Mouse (Mus musculus) layer of hippocampus, adult 9-11 months (tissue): ENCODE measurements at regions not wholly inside any gene's neighbourhood (a gene's known extent, or its start where the extent isn't known, plus 50 kb on each side); places are given as distances from the start of the nearest gene placed in this dataset.

ENCODE experiments used
- DNase-seq: peaks from one replicate; pipeline ENCODE4 v3.0.0; 2022

DNA sequence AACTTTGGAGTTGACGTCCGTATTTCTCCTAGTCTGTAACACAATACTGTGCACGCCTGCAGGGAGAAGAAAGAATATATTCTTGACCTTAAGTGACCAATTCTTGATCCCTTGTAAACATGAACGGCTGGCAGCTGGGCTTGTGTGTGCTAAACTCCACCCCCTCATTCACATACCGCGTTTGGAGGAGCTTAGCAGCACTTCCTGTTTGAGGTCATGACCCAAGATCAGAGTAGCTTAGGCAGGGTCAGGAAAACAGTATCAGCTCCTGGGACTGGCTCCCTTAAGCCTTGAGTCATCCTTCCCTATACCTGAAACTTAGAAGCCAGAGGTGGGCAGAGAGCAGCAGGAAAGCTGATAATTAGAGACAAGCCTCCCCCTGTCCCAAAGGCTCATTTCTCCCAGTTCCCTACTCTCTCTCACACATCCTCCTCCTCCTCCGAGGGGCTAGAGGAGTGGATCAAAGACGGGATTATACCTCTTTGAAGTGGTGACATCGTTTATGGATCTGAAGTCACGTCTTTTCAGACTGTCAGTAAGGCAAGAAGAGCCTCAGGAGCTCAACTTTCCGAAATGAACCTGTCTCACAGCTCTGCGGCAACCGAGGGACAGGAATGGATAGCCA is 127.3 kb upstream of the Zfand5 start:
- no peak for DNase-seq

DNA sequence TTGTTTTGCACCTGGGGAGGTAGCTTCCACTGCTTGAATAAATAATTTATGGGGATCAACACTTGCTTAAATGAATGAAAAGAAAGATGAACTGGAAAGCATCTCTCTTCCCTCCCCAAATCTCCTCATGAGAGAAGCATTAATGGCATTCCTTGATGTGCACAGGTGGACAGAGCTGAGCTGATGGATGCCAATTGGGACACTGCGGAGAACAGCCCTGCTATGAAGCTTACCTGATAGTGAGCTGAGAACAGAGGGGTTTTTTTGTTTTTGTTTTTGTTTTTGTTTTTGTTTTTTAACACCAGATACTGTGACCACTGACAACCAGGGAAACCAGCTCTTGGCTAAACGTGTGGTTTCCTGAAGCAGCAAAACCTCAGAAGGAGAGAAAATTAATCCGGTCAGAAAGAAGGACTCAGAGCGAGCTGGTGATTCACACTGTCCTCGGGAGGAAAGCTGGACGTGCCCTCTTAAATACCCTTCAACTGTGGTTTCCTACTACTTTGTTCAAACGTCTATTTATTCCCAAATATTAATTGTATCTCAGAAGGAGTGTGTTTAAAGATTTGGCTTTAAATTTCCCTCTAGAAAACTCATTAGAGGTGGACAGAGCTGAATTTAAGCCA is 128.0 kb upstream of the Zfand5 start:
- DNase-seq = no peak

- no peak for DNase-seq
These were observed 131.6 kb upstream of the Zfand5 start for GRCm38 (mm10) chr19:21140456-21140855.

DNA sequence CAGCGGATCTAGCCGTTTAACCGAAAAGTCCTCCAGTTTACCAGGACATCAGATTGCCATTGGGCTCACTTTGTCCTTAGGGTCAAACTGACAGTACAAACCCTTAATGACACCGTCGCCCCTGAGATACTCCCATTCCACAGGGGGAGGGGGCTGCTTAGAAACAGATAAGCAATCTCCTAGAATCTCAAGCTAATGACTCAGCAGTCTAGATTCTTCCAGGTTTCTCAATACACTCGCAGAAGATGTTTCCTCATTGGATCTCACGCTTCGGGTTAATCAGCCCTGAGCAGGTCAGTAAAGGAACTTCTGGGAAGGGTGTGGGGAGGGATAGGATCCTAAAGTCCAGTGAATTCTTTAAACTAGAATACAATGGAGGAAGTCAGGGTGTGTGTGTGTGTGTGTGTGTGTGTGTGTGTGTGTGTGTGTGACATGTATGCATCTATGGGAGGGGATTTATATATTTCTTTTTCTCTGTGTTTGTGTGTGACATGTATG is 133.0 kb upstream of the Zfand5 start:
- no peak for DNase-seq

- no peak for DNase-seq
These were observed 135.3 kb upstream of the Zfand5 start for GRCm38 (mm10) chr19:21136756-21137155.

GRCm38 (mm10) chr19:21135998-21136380 is 136.1 kb upstream of the Zfand5 start:
- DNase-seq = no peak

GRCm38 (mm10) chr19:21135297-21135997 is 136.6 kb upstream of the Zfand5 start:
- peak; percentile 23 for DNase-seq

- no peak for DNase-seq
These were observed 142.4 kb upstream of the Zfand5 start for GRCm38 (mm10) chr19:21129653-21130052.

DNA sequence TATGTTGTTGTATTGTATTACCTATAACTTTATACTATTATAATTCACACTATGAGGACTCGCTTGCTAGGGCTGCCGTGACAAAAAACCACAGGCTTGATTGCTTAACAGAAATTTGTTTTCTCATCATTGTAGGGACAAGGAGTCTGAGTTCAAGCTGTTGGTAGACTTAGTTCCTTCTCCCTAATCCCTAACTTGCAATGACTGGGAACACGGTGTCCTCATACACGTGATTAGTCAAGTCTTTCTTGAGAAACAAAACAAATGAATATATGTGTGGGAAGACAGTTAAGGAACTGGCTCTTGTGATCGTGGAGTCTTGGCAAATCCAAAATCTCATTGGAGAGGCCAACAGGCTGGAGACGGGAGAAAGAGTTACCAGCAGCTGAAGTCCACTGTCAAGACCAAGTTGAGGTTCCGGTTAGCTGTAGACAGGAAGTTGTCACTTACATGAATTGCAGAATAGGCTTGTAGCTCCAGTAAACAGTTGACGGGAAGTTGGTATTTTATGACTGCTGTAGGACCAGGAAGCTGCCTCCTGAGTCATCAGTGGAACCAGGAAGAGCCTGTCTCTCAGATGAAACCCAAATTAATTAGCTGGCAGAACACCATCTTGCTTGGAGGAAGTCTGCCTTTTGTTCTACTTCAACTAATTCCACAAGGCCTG is 144.9 kb upstream of the Zfand5 start:
- DNase-seq = peak; percentile 8

- DNase-seq = no peak
These were observed 145.4 kb upstream of the Zfand5 start for GRCm38 (mm10) chr19:21126670-21127069.

DNA sequence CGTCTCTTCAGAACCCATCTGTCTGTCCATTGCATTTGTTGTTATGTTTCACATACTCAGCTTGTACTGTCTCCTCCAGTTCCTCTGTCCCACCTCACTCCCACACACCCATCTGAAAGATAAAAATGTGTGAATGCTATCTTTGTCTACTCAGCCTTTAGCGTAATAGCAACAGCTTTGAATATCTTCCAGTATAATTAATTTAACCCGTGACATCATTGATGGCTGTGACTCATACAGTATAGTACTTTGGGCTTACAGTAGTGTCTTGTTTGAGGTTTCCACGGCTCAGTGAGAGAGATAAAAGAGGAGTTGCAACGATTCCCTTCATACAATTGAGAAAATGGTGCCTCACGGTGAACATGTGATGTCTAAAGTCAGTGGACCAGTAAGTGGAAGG is 152.6 kb upstream of the Zfand5 start:
- peak; percentile 32 for DNase-seq

DNA sequence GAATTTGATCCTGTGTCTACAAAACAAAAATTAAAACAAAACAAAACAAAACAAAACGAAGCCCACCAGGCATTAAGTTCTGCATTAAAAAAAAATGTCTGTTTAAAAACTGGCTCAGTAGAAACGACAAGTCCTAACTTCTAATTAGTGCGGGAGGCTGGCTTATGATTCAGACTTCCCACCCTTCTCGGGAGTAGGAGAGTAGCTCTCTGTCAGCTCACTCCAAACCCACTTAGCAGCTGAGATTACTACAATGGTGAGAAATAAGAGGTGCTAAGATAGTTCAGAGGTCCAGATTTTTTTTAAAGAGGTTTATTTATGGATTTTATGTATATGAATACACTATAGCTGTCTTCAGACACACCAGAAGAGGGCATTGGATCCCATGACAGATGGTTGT is 153.3 kb upstream of the Zfand5 start:
- no peak for DNase-seq

- no peak for DNase-seq
These were observed 156.4 kb upstream of the Zfand5 start for GRCm38 (mm10) chr19:21115693-21116092.

DNA sequence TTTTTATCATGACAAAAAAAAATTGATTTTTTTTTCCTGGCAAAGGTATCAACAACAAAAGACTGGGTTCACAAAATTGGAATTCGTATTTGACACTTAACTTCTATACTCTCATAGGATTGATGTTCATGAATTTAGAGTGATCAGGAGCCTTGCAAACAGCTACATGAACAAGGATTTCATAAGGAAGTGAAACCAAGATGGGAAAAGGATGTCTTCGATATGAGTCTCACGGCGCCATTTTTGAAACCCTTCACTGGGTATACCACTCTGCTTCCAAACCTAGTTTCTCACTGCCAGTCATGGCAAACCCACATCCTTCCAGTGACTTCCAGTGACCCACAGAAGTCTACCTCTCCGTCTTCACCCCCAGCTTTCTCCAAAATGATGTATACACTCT is 157.8 kb upstream of the Tmc1 start:
- DNase-seq = no peak

DNA sequence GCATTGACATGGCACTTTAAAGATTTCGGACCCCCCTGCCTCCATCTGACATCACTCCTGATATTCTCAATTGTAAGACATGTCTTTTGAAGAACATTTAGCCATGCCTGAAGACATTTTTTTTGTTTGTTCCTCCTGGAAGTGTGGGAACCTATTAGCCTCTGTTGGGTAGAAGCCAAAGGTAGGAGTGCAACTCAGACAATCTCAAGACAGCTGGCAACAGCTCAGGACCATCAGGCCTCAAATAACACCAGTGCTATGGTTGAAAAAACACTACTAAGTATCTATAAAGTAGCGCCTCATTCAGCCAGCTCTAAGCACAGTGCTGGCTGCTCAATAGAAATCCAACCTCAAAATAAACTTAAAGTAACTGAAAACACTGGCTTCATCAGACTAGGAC is 154.3 kb upstream of the Tmc1 start:
- DNase-seq = no peak

DNA sequence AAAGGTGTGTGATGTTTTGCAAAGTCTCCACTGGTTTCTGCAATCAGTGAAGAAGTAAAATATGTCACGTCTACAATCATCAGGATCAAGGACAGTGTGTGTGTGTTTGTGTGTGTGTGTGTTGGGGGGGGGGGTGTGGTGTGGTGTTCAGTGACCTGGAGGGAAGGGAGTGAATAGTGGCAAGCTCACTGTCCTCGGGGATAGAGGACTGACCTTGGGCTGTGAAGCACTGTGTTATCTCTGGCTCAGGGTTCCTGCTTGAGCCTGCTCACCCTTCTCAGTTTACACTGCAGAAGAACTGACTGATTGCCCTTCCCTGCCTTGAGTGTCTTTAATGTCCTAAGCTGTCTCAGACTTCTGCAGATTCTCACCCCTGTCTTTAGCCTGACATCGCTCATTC is 153.7 kb upstream of the Tmc1 start:
- no peak for DNase-seq

DNA sequence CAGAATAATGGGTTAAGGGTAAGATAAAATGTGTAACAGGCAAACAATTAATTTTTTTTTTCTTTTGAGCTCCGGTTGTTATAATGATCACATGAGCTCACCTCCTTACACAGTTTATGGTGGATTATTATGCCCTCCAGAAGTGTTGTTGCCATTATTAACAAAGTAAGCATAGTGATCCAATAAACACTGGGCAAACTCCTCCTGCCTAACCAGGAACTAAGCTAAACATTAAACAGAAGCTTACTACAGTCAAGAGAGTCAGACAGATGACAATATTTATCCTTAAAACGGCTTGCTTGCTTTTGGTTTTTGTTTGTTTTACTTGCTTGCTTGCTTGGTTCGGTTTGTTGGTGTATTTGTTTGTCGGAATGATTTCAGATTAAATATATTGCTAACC is 153.3 kb upstream of the Tmc1 start:
- no peak for DNase-seq

DNA sequence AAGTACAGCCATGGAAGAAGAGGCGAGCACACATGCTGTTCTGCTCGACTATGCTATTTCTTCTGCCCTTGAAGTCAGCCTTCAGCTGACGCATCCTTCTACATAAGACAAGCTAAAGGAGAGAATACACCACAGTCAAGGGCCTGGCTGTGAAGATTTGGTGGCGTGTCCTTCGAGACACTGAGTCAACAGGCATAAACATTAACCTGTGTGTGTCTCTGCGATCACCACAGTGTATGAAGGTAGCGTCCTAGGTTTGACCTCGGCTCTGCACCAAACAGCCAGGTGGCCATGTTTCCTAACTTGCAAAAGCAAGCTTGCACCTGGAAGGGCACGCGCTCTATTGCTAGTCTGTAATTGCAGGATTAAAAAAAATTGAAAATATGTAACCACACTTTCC is 152.8 kb upstream of the Tmc1 start:
- DNase-seq = no peak

DNA sequence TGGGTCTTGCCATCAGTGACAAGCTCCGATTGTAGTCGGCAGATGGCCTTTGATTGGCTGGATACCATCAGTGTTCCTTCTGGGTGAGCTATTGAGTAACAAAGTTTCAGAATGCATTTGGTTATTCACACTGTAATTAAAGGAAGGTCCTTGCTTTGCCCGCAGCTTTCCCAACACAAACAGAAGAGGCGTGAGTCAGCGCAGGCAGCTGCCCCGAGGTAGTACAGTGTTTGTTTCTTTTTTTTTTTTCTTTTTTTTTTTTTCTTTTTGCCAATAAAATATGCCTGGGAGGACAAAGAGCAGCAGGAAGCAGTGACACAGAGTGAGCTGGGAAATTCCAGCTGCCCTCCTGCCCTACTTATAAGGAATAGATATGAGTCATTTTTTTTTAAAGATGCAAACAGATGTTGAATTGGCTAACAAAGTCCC is 152.3 kb upstream of the Tmc1 start:
- DNase-seq = peak; percentile 45

DNA sequence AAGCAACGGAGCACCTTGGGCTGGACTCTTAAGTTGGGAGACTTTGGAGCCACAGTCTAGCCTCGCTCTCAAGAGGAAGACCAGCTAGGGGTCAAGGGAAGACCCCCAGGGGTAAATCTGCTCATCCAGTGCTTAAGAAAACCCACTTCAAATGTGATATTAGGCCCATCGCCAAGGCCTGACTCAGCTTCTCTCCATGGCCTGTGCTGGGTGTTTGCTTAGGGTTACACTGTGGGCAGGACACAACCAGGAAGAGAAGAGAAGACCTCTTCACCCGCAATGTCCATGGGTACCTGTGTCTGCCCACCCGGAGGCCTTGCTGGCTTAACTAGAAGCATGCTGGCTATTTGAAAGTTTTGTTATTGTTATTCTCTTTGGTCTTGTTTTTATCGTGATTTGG is 151.0 kb upstream of the Tmc1 start:
- no peak for DNase-seq

- DNase-seq = no peak
These were observed 150.5 kb upstream of the Tmc1 start for GRCm38 (mm10) chr19:21104462-21104936.

DNA sequence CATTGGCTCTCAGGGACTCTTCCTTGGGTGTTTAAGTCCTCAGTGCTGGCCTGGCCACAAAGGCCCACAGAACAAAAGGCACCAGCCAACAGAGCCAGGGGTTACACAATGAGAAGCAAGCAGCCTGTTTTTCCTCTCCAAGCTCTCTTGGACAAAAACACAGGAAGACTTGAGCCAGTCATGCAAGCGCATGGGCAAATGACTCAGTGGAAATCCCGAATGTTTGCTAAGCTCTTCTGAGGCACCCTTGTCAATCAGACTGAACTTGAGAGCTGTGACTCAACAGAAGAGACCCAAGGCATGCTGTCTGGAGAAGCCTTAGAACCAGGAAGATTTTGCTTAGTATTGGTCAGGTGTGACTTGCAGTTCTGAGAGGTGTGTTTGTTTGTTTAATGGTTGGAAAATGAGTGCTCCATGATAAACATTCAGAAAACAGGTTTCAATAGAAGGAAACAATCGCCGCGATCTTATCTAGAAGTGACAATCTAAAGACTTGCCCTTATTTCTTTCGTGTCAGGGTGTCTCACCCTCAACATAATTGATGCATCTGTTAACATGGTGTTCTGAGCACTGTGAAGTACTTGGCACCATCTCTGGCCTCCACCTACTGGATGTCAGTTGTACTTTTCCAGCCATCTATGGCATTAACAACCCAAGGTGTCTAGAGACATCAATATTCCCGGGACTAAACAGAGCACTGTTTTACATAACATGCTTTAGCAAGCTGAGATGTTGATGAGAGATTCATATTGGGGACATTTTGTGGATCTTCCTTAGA is 124.0 kb upstream of the Tmc1 start:
- no peak for DNase-seq

GRCm38 (mm10) chr19:21068381-21068780 is 114.4 kb upstream of the Tmc1 start:
- no peak for DNase-seq
